Mouse (Mus musculus) natural killer cell, adult 2 months (primary cell): Measurements from ENCODE around the gene Selenoi.
"Not testable (repeated sequence)": the region's sequence is repeated elsewhere in the genome, so short reads cannot be mapped to it uniquely, and the experiment has no call there.

Source experiments
- DNase-seq, 2 experiments: peaks; one replicate each; pipeline ENCODE4 v3.0.0; 2022; ENCODE audit warnings: low spot score in 2 of 2

Selenoi gene

GRCm38 (mm10) chr5:30232271-30232971, at the start of gene Selenoi:
Selenoi (plus strand) TSS chr5:30232581.
- peak; percentile 99 for DNase-seq

GRCm38 (mm10) chr5:30187687-30188485, 44.5 kb upstream of the Selenoi start:
- no peak for DNase-seq

- DNase-seq: no peak
Observed at GRCm38 (mm10) chr5:30192452-30192851, 39.9 kb upstream of the Selenoi start.

- DNase-seq: no peak
Observed at GRCm38 (mm10) chr5:30195340-30195739, 37.0 kb upstream of the Selenoi start.

GRCm38 (mm10) chr5:30198257-30198656, 34.1 kb upstream of the Selenoi start:
- no peak for DNase-seq

GRCm38 (mm10) chr5:30201521-30201920, 30.9 kb upstream of the Selenoi start:
- no peak for DNase-seq

- DNase-seq: no peak
Observed at GRCm38 (mm10) chr5:30202221-30202620, 30.2 kb upstream of the Selenoi start.

- no peak for DNase-seq
Observed at GRCm38 (mm10) chr5:30203216-30203885, 29.0 kb upstream of the Selenoi start.

- DNase-seq: no peak
Observed at GRCm38 (mm10) chr5:30204441-30204840, 27.9 kb upstream of the Selenoi start.

GRCm38 (mm10) chr5:30205034-30205433, 27.3 kb upstream of the Selenoi start:
- no peak for DNase-seq

GRCm38 (mm10) chr5:30205493-30205892, 26.9 kb upstream of the Selenoi start, which contains the start of gene Adgrf3:
Adgrf3 (minus strand) TSS chr5:30205722.
- DNase-seq: no peak

GRCm38 (mm10) chr5:30207276-30207675, 25.1 kb upstream of the Selenoi start:
- DNase-seq: peak in 1 of 2 experiments; percentile 16

- DNase-seq: not testable (repeated sequence)
Observed at GRCm38 (mm10) chr5:30210758-30211157, 21.6 kb upstream of the Selenoi start.

GRCm38 (mm10) chr5:30214889-30215288, 17.5 kb upstream of the Selenoi start:
- peak; percentile 33 to 55 for DNase-seq

GRCm38 (mm10) chr5:30215970-30216369, 16.4 kb upstream of the Selenoi start:
- no peak for DNase-seq

- DNase-seq: no peak
Observed at GRCm38 (mm10) chr5:30219715-30220114, 12.7 kb upstream of the Selenoi start.

- DNase-seq: no peak
Observed at GRCm38 (mm10) chr5:30220666-30221065, 11.7 kb upstream of the Selenoi start.

GRCm38 (mm10) chr5:30222681-30223080, 9.7 kb upstream of the Selenoi start:
- DNase-seq: no peak

- DNase-seq: peak in 1 of 2 experiments; percentile 25
Observed at GRCm38 (mm10) chr5:30230901-30231300, 1.5 kb upstream of the Selenoi start.

- DNase-seq: no peak
Observed at GRCm38 (mm10) chr5:30231891-30232270, 500 bp upstream of the Selenoi start.

GRCm38 (mm10) chr5:30233042-30233441, 661 bp downstream of the Selenoi start:
- DNase-seq: peak in 1 of 2 experiments; percentile 1

- DNase-seq: no peak
Observed at GRCm38 (mm10) chr5:30233979-30234378, 1.6 kb downstream of the Selenoi start.
